Mouse (Mus musculus): ENCODE measurements around the gene Zp2. TPM values are rescaled to one million over a fixed set of nuclear protein-coding genes. Genes with fewer than 3 reads are reported as not detected.

Gene Zp2
- not detected in 2 replicates for polyA plus RNA-seq (2015; fragmentation: Nextera tagmentation; extraction: Ambion mirVana)

GRCm38 (mm10) chr7:120145191-120145590 is at the start of gene Zp2:
TSS of gene Zp2 (minus strand) at chr7:120145291.

DNA sequence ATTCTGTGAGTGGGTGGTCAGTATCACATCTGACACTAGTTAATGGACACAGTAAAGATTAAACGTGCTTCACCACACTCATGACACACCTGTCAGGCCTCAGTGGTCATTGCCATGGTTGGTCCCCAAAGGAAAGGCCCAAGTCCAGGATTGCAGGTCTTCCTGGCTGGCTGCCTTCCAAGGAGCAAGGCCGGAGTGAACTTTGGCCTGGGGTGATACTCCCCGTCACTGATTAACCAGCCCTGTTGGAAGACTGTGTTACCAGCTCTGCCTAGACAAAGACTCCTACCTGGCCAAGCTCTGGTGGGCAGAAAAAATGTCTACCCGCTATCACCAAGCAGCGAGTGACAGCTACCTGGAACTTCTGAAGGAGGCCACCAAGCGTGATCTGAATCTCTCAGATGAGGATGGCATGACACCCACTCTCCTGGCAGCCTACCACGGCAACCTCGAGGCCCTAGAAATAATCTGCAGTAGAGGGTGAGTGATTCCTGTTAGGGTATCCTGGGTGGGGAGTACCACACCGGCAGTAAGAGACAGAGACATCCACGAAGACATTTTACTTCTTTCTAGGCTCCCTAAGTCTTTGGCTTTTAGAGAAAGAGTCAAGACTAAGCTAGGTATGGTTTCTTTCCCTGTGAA is 28.6 kb upstream of the Zp2 start, which contains the start of gene Anks4b:
Gene Anks4b (plus strand): TSS at position 256 of the 642 bp plus-strand sequence.

GRCm38 (mm10) chr7:120102164-120102972 is 42.7 kb downstream of the Zp2 start, which contains the start of gene Tmem159:
TSS of gene Tmem159 (plus strand) at chr7:120102353.

GRCm38 (mm10) chr7:120095180-120095579 is 49.9 kb downstream of the Zp2 start, which contains the start of gene Dnah3:
TSS of gene Dnah3 (minus strand) at chr7:120095280.

Other genes with a start within 250 kb of the Zp2 start
- gene Lyrm1, start 249.4 kb downstream of the Zp2 start, polyA plus RNA-seq (2015; fragmentation: Nextera tagmentation; extraction: Ambion mirVana), result 9.1 and 10.6 TPM in 2 replicates
- gene Dcun1d3, start 249.0 kb downstream of the Zp2 start, polyA plus RNA-seq (2015; fragmentation: Nextera tagmentation; extraction: Ambion mirVana), result 9.5 and 10.0 TPM in 2 replicates
- gene Dnah3, start 50.0 kb downstream of the Zp2 start, polyA plus RNA-seq (2015; fragmentation: Nextera tagmentation; extraction: Ambion mirVana), result not detected in 2 replicates
- 184 and 186 TPM in 2 replicates for gene Tmem159, start 42.9 kb downstream of the Zp2 start, polyA plus RNA-seq (2015; fragmentation: Nextera tagmentation; extraction: Ambion mirVana)
- not detected in 2 replicates for gene Anks4b, start 28.6 kb upstream of the Zp2 start, polyA plus RNA-seq (2015; fragmentation: Nextera tagmentation; extraction: Ambion mirVana)
- 3.0 and 3.9 TPM in 2 replicates for gene Crym, start 56.8 kb upstream of the Zp2 start, polyA plus RNA-seq (2015; fragmentation: Nextera tagmentation; extraction: Ambion mirVana)
- gene Abca14, start 58.7 kb upstream of the Zp2 start, polyA plus RNA-seq (2015; fragmentation: Nextera tagmentation; extraction: Ambion mirVana), result not detected in 2 replicates
- not detected in 2 replicates for gene Abca15, start 183.4 kb upstream of the Zp2 start, polyA plus RNA-seq (2015; fragmentation: Nextera tagmentation; extraction: Ambion mirVana)